Mouse (Mus musculus) kidney, postnatal 36 days (tissue): Measurements from ENCODE around the gene Adgre5.

Source experiments
- DNase-seq, 2 experiments: peaks; one replicate each; pipeline ENCODE4 v3.0.0; 2021 to 2022; ENCODE audit warnings: mixed read lengths in 2 of 2

The Adgre5 gene

GRCm38 (mm10) chr8:83740976-83741741 is at the start of gene Adgre5:
Gene Adgre5 (minus strand): TSS chr8:83741326.
- peak; percentile 85 to 86 for DNase-seq

DNA sequence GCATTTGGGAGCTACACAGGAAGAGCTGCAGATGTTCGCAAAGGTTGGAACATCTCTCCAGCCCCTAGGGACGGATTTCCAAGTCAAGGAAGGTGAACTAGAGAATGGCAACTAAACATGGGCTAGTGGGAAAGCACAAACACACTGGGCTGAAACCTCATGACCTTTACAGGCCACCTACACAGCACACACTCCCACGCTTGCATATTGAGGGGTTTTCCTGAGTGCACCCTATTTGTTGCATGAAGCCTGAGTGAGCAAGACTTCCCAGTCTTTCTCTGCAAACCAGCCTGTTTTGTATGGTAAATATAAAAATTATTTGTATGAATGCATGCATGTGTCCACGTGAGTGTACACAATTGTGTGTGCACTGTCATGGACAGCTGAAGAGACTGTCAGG is 48.7 kb upstream of the Adgre5 start:
- no peak for DNase-seq

DNA sequence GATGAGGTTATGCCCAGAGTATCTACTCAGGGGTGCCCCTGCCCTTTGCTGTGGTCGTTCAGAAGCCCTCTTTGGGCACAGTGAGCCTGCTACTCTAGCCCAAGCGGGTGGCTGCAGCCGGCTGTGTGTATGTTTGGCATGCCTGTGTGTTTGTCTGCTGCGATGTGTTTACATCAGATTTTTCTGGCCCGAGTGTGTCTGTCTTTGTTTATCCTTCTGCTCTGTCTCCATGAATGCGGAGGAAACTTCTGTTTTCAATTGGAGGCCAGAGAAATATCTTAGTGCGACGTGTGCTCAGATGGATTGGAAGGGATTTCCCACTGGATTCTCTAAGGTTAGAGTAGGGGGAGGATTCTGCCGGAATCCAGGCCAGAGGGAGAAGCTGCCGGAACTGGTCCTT is 43.9 kb upstream of the Adgre5 start:
- DNase-seq, result no peak

DNA sequence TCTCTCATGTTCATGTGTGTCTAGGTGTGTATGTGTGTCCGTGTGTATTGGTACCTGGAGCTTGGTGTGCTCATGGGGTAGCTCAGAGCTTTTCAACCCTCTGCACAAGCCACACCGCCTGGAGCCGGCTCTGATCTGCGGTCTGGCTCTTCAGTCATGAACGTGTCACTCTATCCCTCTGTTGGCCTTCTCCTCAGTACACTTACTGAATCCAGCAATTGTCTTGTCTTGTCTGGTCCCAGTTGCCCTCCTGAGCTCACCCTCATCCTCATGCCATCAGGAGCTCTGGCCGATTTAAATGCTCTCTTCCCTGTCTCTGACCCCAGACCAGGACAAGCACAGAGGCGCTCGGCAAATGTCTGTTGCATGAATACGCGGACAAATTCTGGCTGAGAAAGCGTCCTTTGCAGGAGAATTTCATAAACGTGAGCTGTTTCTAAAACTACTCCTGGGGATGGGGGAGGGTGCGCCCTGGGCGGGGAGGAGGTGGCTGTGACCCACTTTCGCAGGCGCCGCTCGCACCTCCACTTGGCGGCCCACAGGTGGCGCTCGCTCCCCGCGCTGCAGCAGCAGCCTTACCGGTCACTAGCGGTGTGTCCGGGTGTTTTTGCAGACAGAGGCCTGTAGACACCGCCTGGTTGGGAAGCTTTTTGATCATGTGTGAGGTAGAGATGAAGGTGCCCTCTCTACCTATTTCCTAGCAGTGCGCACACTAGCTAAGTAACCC is 41.9 kb upstream of the Adgre5 start:
- DNase-seq, result peak; percentile 74 to 90

DNA sequence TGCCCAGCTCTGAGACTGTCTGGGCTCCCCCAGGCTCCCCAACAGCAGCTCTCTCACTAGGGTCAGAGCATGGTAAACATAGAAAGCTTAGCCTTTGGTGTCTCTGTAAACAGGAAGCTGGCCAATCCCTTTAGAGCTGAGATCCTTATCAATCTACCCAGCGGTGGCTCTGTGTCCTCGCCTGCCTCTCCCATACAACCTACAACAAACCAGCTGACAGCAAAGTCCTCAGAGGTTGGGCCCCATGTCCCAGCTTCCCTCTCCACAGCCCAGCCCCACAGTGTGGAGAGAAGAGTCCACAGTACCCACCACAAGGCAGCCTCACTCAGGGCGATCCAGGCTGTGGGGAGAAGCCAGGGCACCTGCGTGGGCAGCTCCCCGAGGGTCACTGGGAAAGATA is 38.5 kb upstream of the Adgre5 start:
- peak in 1 of 2 experiments; percentile 13 for DNase-seq

DNA sequence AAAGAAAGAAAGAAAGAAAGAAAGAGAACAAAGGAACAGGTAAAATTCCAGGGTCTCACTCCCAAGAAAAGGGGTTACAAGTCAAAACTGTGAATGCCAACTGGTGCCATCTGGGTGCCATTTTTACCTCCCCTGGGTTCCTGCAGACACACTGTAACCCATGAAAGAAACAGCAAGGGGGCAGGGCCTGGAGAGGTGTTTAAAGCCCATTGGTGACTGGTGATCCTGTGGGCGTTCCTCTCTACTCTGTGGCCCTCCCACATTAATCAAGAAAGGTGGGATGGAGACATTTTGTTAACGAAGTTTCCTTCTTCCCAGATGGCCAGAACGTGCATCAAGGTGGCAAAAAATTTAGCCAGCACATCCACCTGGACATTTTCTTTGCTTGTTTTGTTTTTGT is 36.9 kb upstream of the Adgre5 start:
- DNase-seq, result no peak

- DNase-seq, result no peak
Observed at GRCm38 (mm10) chr8:83776632-83777031, 35.5 kb upstream of the Adgre5 start.

GRCm38 (mm10) chr8:83774221-83774620 is 33.1 kb upstream of the Adgre5 start:
- DNase-seq, result no peak

- peak in 1 of 2 experiments; percentile 47 for DNase-seq
Observed at GRCm38 (mm10) chr8:83773452-83773846, 32.3 kb upstream of the Adgre5 start.

- DNase-seq, result peak; percentile 52 to 68
Observed at GRCm38 (mm10) chr8:83772701-83773451, 31.8 kb upstream of the Adgre5 start.

DNA sequence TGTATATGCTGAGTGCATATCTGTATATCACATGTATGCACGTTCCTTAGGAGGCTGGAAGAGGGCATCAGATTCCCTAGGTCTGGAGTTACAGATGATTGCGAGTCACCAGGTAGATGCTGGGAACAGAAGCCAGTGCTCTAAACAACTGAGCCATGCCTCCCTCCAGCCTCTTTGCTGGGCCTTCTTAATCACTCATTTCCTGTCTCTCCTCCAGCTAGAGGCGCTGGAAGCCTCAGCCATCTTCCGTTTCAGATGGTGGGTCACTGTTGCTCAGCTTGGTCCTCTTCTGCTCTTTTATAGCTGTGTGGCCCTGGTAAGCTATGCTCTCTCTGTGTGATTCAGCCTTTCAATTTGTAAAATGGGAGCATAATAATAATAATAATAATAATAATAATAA is 30.7 kb upstream of the Adgre5 start:
- DNase-seq, result no peak

DNA sequence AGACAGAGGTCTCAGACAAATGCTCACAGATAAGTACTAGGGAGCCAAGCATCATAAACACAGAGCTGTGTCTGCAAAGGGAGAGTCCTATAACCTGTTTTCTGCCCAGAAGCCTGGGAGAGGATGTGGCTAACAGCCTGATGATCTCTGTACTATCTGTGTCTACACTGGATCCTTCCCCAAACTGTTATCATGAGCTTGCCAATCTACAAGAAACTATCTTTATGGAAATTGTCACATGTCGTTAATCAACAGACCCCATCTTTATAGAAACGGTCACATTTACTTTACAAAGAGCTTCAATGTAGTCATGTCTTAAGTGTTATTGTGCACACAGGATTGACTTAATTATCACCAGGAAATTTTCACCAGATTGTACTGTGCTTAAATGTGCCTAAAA is 29.5 kb upstream of the Adgre5 start:
- DNase-seq, result no peak

- DNase-seq, result no peak
Observed at GRCm38 (mm10) chr8:83769720-83770119, 28.6 kb upstream of the Adgre5 start.

GRCm38 (mm10) chr8:83768526-83768925 is 27.4 kb upstream of the Adgre5 start:
- DNase-seq, result no peak

GRCm38 (mm10) chr8:83767442-83767841 is 26.3 kb upstream of the Adgre5 start:
- DNase-seq, result no peak

DNA sequence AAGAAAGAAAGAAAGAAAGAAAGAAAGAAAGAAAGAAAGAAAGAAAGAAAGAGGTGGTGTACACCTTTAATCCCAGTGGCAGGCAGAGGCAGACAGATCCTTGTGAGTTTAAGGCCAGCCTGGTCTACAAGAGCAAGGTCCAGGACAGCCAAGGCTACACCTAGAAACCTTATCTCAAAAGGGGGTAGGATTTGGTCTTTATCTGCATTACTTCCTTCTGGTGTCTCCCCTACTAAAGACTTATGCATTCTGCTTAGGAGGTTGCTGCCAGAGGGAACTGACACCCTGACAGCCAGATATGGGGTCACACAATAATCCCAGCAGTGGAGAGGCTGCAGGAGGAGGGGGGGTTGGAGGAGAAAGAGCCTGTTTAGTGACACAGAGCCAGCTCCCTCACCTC is 24.5 kb upstream of the Adgre5 start:
- no peak for DNase-seq

GRCm38 (mm10) chr8:83764717-83765116 is 23.6 kb upstream of the Adgre5 start:
- no peak for DNase-seq

DNA sequence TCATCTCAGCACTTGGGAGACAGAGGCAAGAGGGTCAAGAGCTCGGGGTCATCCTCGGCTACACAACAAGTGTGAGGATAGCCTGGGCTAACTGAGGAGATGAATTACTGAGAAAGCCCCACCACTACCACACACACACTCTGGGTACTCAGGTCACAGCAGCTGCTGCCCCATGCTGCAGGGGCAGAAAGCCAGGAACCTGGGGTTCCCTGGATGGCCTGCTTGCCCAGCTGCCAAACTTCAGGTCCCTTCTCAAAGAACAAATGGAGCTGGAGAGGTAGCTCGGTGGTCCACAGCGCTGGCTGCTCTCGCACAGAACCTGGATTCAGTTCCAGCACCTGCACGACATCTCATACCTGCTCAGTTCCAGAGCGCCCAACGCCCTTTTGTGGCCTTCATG is 23.0 kb upstream of the Adgre5 start:
- DNase-seq, result no peak

DNA sequence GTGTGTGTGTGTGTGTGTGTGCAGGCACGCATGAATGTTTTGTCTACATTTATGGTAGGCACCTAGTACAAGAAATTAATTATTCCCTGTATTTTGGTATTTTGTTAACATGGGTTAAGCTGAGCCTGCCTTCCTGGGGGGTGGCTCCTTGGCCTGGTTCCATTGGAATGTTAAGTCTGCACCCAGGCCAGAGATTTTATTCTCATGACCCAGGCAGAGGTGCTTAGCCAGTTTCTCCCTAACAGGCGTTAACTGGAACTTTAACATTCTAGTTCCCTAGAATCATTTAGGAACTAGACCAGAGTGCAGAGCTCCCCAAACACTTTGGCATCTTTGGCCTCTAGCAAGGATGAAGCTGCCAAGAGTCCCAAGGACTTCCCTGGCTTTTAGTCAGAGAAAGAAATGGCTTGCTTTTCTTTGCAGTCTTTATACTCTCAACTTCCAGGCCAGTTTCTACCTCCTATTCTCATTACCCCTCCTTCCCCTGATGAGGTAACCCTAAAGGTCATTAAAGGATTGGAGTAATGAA is 18.2 kb upstream of the Adgre5 start:
- peak; percentile 42 to 69 for DNase-seq

DNA sequence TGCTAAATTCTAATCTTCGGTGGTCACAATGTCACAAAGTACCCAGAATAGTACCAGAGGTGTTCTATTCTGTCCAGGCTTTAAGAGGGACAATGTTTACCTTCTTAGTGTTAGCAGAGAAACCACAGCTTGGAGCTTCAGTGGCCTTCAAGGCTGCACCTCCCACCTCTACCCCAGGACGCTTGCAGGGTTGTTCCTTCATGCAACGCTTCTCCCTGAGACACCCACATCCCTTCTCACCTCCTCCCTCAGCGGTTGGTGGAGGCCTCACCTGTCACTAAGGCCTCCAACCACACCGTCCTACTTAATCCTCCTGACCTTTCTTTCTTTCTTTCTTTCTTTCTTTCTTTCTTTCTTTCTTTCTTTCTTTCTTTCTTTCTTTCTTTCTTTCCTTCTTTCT is 17.2 kb upstream of the Adgre5 start:
- no peak for DNase-seq

GRCm38 (mm10) chr8:83757084-83757607 is 16.0 kb upstream of the Adgre5 start:
- no peak for DNase-seq

GRCm38 (mm10) chr8:83756273-83756672 is 15.1 kb upstream of the Adgre5 start:
- no peak for DNase-seq

DNA sequence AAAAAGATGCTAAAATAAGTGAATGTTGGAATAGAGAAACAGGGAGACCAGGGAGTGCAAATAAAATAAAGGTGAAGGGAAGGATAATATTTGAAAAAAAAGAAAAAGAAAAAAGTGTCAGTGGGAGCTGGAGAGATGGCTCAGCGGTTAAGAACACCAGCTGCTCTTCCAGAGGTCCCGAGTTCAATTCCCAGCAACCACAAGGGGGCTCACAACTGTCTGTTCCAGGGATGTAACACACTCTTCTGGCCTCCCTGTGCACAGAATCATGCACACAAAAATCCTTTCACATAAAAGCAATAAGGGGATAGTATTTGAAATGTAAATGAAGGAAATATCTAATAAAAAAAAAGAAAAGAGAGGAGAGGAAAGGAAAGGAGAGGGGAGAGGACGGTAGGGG is 13.0 kb upstream of the Adgre5 start:
- DNase-seq, result no peak
